Mouse (Mus musculus): Measurements from ENCODE around the gene 4933424G06Rik. TPM values are rescaled to one million over a fixed set of nuclear protein-coding genes. Genes with fewer than 3 reads are reported as not detected.

4933424G06Rik gene
- polyA plus RNA-seq, 1 experiment = not detected

DNA sequence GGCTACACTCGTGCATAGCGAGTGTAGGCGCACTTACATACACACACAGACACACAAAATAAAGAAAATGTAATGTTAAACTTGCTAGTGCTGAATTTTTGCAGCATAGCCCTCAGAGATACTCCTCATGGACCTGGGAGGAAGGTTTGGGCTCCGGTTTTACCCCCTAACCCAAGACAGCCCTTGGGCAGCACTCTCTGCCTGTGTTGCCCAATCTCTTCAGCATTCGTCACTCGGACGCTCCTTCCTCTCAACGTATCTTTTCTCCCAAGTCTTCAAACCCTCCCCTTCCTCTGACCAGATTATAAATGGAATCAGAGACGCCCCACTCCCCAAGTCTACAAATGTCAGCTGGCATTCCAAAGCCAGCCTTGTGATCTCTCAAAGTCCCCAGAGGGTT, 33.1 kb downstream of the 4933424G06Rik start:
- H3K9me3 ChIP-seq (replicated peaks; ENCODE audit: control insufficient read depth, insufficient read depth, low read length, poor library complexity, severe bottlenecking) = no peaks in the 10 kb centered on the region
- H3K27ac ChIP-seq (ENCODE audit: insufficient read depth, low read length) = no peak overlapping the region
- no peak for TF ChIP-seq CTCF (IDR thresholded peaks at IDR 0.05; ENCODE audit: low read depth, low read length)
- TF ChIP-seq EP300 (IDR thresholded peaks at IDR 0.05; ENCODE audit: insufficient read depth, low read depth, low read length) = no peak
- TF ChIP-seq POLR2A (IDR thresholded peaks at IDR 0.05; ENCODE audit: insufficient read depth, low read length) = no peak
- no peak overlapping the region for H3K4me3 ChIP-seq (ENCODE audit: low read depth, low read length)
- H3K36me3 ChIP-seq (ENCODE audit: control insufficient read depth, insufficient read depth, low read length, poor library complexity, severe bottlenecking) = no peaks in the 10 kb centered on the region
- H3K4me1 ChIP-seq (ENCODE audit: control insufficient read depth, insufficient read depth, low read length) = peaks cover 1% of the 10 kb centered on the region
- H3K9ac ChIP-seq (ENCODE audit: low read depth, poor library complexity, severe bottlenecking) = no peak overlapping the region
- no peaks in the 10 kb centered on the region for H3K27me3 ChIP-seq (ENCODE audit: control insufficient read depth, insufficient read depth, low read length, poor library complexity, severe bottlenecking)

DNA sequence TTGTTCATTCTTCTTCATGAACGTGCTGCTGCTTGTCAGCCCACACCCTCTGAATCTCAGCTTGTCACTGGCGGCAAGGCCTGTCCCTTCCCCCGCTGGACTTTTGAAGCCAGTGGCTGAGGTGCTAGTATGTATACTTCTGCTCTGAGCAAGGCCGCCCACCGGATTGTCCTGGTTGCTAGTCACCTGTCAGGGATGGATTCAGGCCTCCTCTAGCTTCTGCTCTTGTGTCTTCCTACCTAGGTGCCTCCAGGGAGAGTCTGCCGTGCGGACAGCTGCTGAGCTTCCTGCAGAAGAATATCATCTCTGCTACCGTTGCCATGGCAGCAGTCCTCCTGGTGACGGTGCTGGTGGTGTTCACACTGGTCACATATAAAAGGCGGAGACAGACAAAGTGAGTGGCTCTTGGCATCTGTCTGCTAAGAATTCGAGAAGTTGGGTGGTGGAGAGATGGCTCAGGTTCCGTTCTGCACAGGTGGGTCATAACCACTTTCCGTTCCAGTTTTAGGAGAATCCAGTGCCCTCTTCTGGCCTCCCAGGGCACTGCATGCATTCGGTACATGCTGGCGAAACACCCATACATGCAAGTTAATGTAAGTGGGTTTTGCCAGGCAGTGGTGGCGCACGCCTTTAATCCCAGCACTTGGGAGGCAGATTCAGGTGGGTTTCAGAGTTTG, 34.5 kb downstream of the 4933424G06Rik start:
- no peak overlapping the region for H3K9ac ChIP-seq (ENCODE audit: low read depth, poor library complexity, severe bottlenecking)
- H3K9me3 ChIP-seq (replicated peaks; ENCODE audit: control insufficient read depth, insufficient read depth, low read length, poor library complexity, severe bottlenecking) = no peaks in the 10 kb centered on the region
- H3K4me1 ChIP-seq (ENCODE audit: control insufficient read depth, insufficient read depth, low read length) = peaks cover 1% of the 10 kb centered on the region
- H3K27me3 ChIP-seq (ENCODE audit: control insufficient read depth, insufficient read depth, low read length, poor library complexity, severe bottlenecking) = no peaks in the 10 kb centered on the region
- H3K36me3 ChIP-seq (ENCODE audit: control insufficient read depth, insufficient read depth, low read length, poor library complexity, severe bottlenecking) = no peaks in the 10 kb centered on the region
- no peak overlapping the region for H3K27ac ChIP-seq (ENCODE audit: insufficient read depth, low read length)
- peak overlapping the region; percentile 34 for H3K4me3 ChIP-seq (ENCODE audit: low read depth, low read length)
- TF ChIP-seq POLR2A (IDR thresholded peaks at IDR 0.05; ENCODE audit: insufficient read depth, low read length) (no peak), CTCF (IDR thresholded peaks at IDR 0.05; ENCODE audit: low read depth, low read length) (peak; percentile 82)

DNA sequence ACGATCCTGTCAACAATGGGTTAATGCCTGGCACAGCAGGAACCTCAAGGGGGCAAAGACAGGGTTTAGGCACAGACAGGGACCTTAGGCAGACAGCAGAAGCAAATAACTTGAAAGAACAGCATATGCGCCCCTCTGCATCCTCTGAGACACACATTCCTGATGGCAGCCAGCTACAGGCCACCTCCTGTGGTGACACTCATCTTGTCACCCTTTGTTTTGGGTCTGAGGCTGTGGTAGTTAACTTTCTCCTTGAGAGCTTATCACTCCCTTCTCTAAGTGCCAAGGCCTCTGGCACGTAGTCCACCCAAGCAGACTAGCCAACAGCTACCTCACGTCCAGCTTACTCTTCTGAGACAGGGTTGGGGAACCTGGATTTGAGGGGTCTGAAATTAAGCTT, 35.7 kb downstream of the 4933424G06Rik start:
- Histone ChIP-seq H3K27ac (ENCODE audit: insufficient read depth, low read length) (no peak overlapping the region), H3K4me1 (ENCODE audit: control insufficient read depth, insufficient read depth, low read length) (peaks cover 1% of the 10 kb centered on the region), H3K4me3 (ENCODE audit: low read depth, low read length) (no peak overlapping the region), H3K36me3 (ENCODE audit: control insufficient read depth, insufficient read depth, low read length, poor library complexity, severe bottlenecking) (no peaks in the 10 kb centered on the region), H3K9ac (ENCODE audit: low read depth, poor library complexity, severe bottlenecking) (no peak overlapping the region), H3K9me3 (replicated peaks; ENCODE audit: control insufficient read depth, insufficient read depth, low read length, poor library complexity, severe bottlenecking) (no peaks in the 10 kb centered on the region), H3K27me3 (ENCODE audit: control insufficient read depth, insufficient read depth, low read length, poor library complexity, severe bottlenecking) (no peaks in the 10 kb centered on the region)
- TF ChIP-seq EP300 (IDR thresholded peaks at IDR 0.05; ENCODE audit: insufficient read depth, low read depth, low read length) = no peak
- no peak for TF ChIP-seq CTCF (IDR thresholded peaks at IDR 0.05; ENCODE audit: low read depth, low read length)

DNA sequence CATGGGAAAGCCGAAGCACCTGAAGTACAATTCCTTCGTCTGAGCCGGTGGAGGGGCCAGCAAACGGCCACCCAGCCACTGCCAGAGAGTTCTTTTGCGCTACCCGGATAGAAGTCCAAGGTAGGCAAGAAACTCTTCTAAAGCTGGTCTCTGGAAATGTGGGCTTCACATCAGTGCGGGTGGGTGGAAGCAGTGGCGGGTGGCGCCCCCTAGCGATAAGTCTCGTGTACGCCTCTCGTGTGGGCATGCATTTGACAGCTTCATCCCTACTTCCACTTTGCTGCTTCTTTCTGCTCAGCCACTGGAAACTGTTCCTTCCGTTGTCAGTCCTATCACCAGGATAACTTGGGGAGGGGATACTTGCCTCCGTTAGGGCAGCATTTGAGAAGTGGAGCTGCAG, 36.5 kb downstream of the 4933424G06Rik start:
- Histone ChIP-seq H3K4me3 (ENCODE audit: low read depth, low read length) (no peak overlapping the region), H3K27ac (ENCODE audit: insufficient read depth, low read length) (no peak overlapping the region), H3K27me3 (ENCODE audit: control insufficient read depth, insufficient read depth, low read length, poor library complexity, severe bottlenecking) (no peaks in the 10 kb centered on the region), H3K36me3 (ENCODE audit: control insufficient read depth, insufficient read depth, low read length, poor library complexity, severe bottlenecking) (no peaks in the 10 kb centered on the region), H3K9me3 (replicated peaks; ENCODE audit: control insufficient read depth, insufficient read depth, low read length, poor library complexity, severe bottlenecking) (no peaks in the 10 kb centered on the region), H3K4me1 (ENCODE audit: control insufficient read depth, insufficient read depth, low read length) (peaks cover 1% of the 10 kb centered on the region), H3K9ac (ENCODE audit: low read depth, poor library complexity, severe bottlenecking) (no peak overlapping the region)
- TF ChIP-seq POLR2A (IDR thresholded peaks at IDR 0.05; ENCODE audit: insufficient read depth, low read length) (no peak), CTCF (IDR thresholded peaks at IDR 0.05; ENCODE audit: low read depth, low read length) (peak; percentile 91)

DNA sequence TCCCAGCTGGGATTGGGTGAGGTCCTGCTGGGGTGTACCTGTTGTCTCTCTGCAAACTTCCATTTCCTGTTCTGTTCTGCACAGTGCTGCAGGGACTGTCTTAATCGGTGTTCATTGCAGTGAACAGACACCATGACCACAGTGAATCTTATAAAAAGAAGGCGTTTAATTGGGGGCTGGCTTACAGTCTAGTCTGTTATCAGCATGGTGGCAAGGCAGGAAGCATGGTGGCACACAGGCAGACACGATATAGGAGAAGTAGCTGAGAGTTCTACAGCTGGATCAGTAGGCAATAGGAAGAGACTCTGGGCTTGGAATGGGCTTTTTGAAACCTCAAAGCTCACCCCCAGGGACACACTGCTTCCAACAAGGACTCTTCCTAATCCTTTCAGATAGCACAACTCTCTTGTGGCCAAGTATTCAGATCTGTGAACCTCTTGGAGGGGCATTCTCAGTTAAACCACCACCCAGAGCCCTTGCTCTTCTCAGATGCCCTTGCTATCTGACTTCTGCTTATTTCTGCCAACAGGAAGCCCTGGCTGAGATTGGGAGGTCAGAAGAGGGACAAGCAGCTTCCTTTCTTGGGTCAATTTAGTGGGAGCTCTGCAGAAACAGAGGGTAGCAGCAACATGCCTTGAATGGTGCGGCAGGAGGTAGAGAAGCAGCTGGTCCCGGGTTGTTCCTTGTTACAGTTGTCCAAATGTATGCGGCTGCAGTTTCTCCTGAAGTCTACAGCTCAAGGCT, 44.2 kb downstream of the 4933424G06Rik start:
- no peaks in the 10 kb centered on the region for H3K9me3 ChIP-seq (replicated peaks; ENCODE audit: control insufficient read depth, insufficient read depth, low read length, poor library complexity, severe bottlenecking)
- no peak overlapping the region for H3K4me3 ChIP-seq (ENCODE audit: low read depth, low read length)
- H3K27ac ChIP-seq (ENCODE audit: insufficient read depth, low read length) = no peak overlapping the region
- no peaks in the 10 kb centered on the region for H3K36me3 ChIP-seq (ENCODE audit: control insufficient read depth, insufficient read depth, low read length, poor library complexity, severe bottlenecking)
- no peak overlapping the region for H3K9ac ChIP-seq (ENCODE audit: low read depth, poor library complexity, severe bottlenecking)
- no peaks in the 10 kb centered on the region for H3K27me3 ChIP-seq (ENCODE audit: control insufficient read depth, insufficient read depth, low read length, poor library complexity, severe bottlenecking)
- no peaks in the 10 kb centered on the region for H3K4me1 ChIP-seq (ENCODE audit: control insufficient read depth, insufficient read depth, low read length)
- no peak for TF ChIP-seq CTCF (IDR thresholded peaks at IDR 0.05; ENCODE audit: low read depth, low read length)

DNA sequence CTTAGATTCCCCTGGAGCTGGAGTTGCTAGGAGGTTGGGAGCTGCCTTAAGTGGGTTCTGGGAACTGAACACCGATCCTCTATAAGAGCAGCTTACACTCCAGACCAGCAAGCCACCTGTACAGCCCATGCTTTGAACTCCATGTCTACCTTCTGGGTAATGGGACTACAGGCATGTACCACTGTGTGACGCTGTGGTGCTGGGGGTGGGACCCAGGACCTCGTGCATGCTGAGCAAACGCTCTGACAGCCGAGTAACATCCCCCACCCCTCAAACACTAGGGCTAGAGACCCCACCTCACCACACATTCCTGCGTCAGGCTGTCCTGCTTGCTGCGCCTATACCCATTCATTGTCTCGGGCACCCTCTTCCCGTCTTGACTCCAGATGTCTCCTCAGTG, 48.6 kb downstream of the 4933424G06Rik start:
- TF ChIP-seq POLR2A (IDR thresholded peaks at IDR 0.05; ENCODE audit: insufficient read depth, low read length) (no peak), CTCF (IDR thresholded peaks at IDR 0.05; ENCODE audit: low read depth, low read length) (peak; percentile 45), EP300 (IDR thresholded peaks at IDR 0.05; ENCODE audit: insufficient read depth, low read depth, low read length) (no peak)
- Histone ChIP-seq H3K9ac (ENCODE audit: low read depth, poor library complexity, severe bottlenecking) (no peak overlapping the region), H3K36me3 (ENCODE audit: control insufficient read depth, insufficient read depth, low read length, poor library complexity, severe bottlenecking) (no peaks in the 10 kb centered on the region), H3K27me3 (ENCODE audit: control insufficient read depth, insufficient read depth, low read length, poor library complexity, severe bottlenecking) (no peaks in the 10 kb centered on the region), H3K27ac (ENCODE audit: insufficient read depth, low read length) (no peak overlapping the region), H3K9me3 (replicated peaks; ENCODE audit: control insufficient read depth, insufficient read depth, low read length, poor library complexity, severe bottlenecking) (no peaks in the 10 kb centered on the region), H3K4me3 (ENCODE audit: low read depth, low read length) (peak overlapping the region; percentile 19; the same call in 1 of the 2 replicates), H3K4me1 (ENCODE audit: control insufficient read depth, insufficient read depth, low read length) (no peaks in the 10 kb centered on the region)

Measured in ES-Bruce4 (cell line).